Mouse (Mus musculus): ENCODE data around the gene Mob1b. TPM values are rescaled to one million over a fixed set of nuclear protein-coding genes. Genes with fewer than 3 reads are reported as not detected.
A peak's percentile ranks its signal among the peaks of the same experiment; 100 is the strongest.

Gene Mob1b
- 20.8 and 22.0 TPM in 2 replicates for polyA plus RNA-seq (2012; ENCODE audit: insufficient read depth, low replicate concordance)

DNA sequence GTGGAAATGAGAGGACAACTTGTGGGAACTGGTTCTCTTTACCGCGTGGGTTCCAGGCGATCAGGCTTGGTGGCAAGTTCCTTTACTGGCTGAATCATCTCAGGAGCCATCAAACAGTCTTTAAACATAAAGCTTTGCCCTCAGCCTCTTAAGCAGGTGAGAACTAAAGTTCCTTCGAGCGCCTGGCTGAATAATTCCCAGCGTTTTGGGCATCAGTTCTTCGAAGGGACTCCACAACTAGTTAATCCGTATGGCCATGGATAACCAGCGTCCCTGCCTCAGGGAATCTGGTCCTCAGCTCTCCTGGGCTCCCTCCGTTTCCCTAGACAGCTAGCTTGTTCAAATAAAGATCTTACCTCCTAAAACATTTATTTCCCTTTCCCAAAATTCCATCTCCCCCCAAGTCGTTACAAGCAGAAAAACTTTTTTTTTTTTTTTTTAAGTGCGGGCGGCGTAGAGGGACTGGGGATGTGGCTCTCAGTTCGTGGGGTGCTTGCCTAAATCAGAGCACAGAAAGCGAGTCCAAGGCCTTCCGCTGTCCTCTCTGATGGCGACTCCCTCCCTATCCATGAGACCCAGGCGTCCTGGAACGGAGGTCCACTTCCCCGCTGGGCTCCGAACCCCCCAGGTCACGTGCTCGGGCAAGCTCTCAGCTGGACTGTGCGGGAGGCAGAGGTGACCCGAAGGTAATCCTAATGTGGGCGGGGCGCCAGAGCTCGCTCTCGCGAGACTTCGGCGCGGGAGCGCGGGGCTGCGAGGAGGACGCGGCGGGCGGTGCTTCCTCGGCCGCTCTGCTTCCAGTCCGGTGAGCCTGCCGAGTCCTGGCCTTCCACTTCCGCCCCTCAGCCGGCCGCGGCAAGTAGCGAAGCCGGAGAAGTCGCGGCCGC lies at the start of gene Mob1b:
Gene Mob1b (plus strand): TSS at position 740 of the 887 bp plus-strand sequence.
- Histone ChIP-seq H3K4me3 (replicated peaks) (peak within 1 kb of the TSS; percentile 97), H3K36me3 (replicated peaks; ENCODE audit: low read length) (peaks cover 30% of the 10 kb centered on the region), H3K4me1 (peaks cover 24% of the 10 kb centered on the region), H3K27me3 (replicated peaks) (no peaks in the 10 kb centered on the region), H3K9me3 (no peaks in the 10 kb centered on the region)
- no peak for TF ChIP-seq GATA1 (IDR thresholded peaks at IDR 0.05; ENCODE audit: borderline replicate concordance, low read length)

DNA sequence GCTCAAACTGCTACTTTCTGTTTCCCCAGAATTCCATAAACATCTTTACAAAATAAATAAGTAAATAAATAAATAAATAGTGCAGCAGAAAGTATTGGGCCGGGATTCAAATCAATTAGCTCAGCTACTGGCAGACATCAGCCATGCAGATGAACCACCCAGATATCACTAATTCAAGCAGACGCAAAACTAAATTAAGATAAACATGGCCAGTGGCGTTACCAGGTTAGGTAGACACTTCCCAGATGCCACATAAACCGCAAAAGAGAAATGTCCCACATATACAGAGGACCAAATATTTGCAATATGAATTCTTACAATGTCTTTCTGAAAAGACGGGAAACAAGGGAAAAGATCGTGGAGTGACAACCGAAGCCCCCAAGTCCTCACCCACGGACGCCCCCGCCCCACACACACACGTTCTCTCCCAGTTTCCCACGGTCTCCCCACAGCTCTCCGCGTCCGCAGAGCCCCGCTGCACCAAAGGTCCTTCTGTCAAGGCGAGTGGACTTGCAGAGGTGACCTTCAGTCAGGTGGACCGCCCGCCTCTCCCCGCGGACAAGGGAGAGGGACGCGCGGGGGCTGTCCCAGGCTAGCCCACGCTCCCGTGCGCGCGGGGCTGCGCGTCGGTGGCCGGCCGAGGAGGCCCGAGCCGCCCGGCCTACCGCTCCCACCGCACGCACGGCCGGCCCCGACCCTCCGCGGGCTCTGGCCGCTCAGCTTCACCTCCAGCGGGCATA lies 45.8 kb upstream of the Mob1b start:
- Histone ChIP-seq H3K4me3 (replicated peaks) (peak overlapping the region; percentile 96), H3K27me3 (replicated peaks) (no peaks in the 10 kb centered on the region), H3K4me1 (peaks cover 24% of the 10 kb centered on the region), H3K36me3 (replicated peaks; ENCODE audit: low read length) (peaks cover 36% of the 10 kb centered on the region), H3K9me3 (no peaks in the 10 kb centered on the region)
- TF ChIP-seq GATA1 (IDR thresholded peaks at IDR 0.05; ENCODE audit: borderline replicate concordance, low read length) = no peak
- no peak for TF ChIP-seq FLI1 (IDR thresholded peaks at IDR 0.05; ENCODE audit: low read length)

DNA sequence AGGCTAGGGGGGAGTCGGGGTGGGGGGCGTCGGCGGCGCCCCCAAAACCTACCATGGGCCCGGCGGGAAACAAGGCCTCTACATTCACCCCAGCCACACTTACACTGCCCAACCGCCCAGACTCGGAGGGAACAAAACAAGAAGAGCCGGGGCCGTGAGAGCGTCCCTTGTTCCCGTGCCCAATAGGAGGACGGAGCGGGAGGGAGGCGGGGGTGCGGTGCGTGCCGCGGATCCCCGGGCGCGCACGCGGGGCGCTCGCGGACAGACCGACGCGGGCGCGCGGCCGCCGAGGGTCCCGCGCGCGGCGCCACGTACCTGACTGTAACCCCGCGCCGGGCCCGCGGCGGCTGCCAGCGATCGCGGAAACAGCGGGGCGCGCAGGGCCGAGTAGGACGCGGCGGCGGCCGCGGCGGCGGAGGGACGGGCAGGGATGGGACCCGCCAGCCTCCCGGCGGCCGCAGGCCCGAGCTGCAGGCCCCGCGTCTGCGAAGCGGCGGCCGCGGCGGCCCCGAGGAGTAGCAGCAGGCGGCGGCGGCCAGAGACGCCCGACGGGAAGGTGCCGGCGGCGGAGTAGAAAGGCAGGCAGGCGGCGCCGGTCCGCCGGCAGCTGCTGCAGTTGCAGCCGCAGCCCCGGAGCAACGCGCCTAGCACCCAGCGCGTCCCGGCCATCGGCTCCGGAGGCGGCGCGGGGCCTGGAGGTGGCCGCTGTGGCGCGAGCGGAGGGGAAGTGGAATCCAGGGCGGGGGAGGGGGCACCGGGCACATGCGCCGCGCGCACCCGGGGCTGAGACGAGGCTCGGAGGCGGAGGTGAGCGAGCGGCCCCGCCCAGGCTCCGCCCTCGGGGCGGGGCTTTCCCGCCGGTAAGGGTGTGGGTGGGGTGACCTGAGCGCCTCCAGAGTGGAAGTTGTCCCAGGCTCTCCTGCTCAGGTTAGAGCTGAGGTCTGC lies 44.9 kb upstream of the Mob1b start, which contains the start of gene Grsf1:
Gene Grsf1 (minus strand): TSS at position 729 of the 945 bp plus-strand sequence.
- peak within 1 kb of the TSS; percentile 96 for H3K4me3 ChIP-seq (replicated peaks)
- H3K27me3 ChIP-seq (replicated peaks) = peaks cover 2% of the 10 kb centered on the region
- no peak for TF ChIP-seq FLI1 (IDR thresholded peaks at IDR 0.05; ENCODE audit: low read length)
- no peak for TF ChIP-seq GATA1 (IDR thresholded peaks at IDR 0.05; ENCODE audit: borderline replicate concordance, low read length)
- no peaks in the 10 kb centered on the region for H3K9me3 ChIP-seq
- H3K36me3 ChIP-seq (replicated peaks; ENCODE audit: low read length) = peaks cover 28% of the 10 kb centered on the region
- H3K4me1 ChIP-seq = peaks cover 24% of the 10 kb centered on the region

DNA sequence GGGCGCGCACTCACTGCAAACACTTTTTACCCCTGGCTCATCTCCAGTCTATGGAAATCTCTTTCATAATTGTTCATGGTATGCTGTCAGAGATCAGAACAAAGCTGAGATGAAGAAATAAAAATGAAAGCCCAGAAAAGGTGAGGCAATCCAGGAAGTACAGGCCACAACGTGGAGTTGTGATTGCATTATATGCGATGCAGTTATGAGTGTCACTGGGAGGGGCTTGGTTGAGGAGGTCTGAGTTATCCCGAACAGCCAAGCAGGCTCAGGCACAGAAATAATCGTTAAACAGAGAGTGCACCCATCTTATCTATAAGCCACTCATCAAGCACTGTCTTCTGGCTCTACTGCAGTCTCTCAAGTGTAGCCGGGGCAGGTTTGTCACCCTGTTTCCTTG lies 41.7 kb upstream of the Mob1b start:
- no peak for TF ChIP-seq FLI1 (IDR thresholded peaks at IDR 0.05; ENCODE audit: low read length)
- Histone ChIP-seq H3K4me3 (replicated peaks) (no peak overlapping the region), H3K36me3 (replicated peaks; ENCODE audit: low read length) (peaks cover under 1% of the 10 kb centered on the region), H3K4me1 (peaks cover 17% of the 10 kb centered on the region), H3K27me3 (replicated peaks) (peaks cover 17% of the 10 kb centered on the region), H3K9me3 (no peaks in the 10 kb centered on the region)

DNA sequence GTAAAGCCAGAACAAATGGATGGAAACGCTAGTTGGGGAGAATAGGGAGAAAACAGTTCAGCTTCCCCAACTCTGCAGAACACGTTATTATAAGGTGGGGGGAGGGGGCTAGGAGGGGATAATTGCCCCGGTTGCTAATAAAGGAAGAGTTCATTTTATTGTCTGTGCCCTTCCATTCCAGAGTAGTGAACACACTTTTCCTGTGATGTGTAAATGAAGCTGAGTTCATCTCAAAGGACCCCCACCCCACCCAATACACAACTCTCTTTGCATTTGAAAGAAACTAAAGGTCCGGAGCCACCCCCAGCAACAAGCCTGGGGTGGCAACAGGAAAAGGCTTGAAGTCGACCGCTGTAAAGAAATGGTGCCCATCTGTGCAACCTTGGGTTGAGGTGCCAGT lies 41.3 kb upstream of the Mob1b start:
- Histone ChIP-seq H3K4me1 (peaks cover 13% of the 10 kb centered on the region), H3K9me3 (no peaks in the 10 kb centered on the region), H3K36me3 (replicated peaks; ENCODE audit: low read length) (no peaks in the 10 kb centered on the region), H3K4me3 (replicated peaks) (no peak overlapping the region), H3K27me3 (replicated peaks) (peaks cover 20% of the 10 kb centered on the region)
- TF ChIP-seq GATA1 (IDR thresholded peaks at IDR 0.05; ENCODE audit: borderline replicate concordance, low read length) (no peak), FLI1 (IDR thresholded peaks at IDR 0.05; ENCODE audit: low read length) (no peak)

DNA sequence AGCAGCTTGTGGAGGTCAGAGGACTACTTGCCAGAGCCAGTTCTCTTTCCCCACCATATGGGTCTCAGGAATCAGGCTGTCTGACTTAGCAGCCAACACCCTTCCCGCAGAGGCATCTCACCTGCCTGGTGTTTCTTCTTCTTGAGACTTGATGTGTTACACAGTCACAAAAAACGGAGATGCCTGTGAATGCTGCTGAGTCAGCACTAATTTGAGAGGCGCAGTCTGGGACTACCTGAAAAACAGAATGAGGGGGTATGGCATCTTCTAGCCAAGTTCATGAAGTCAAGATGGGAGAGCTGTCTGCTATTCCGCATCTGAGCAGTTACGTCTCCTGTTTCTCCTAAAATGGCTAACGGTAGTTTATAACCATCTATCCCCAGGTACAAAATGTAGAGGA lies 40.1 kb upstream of the Mob1b start:
- TF ChIP-seq GATA1 (IDR thresholded peaks at IDR 0.05; ENCODE audit: borderline replicate concordance, low read length) = no peak
- no peak for TF ChIP-seq FLI1 (IDR thresholded peaks at IDR 0.05; ENCODE audit: low read length)
- H3K9me3 ChIP-seq = no peaks in the 10 kb centered on the region
- H3K27me3 ChIP-seq (replicated peaks) = peaks cover 28% of the 10 kb centered on the region
- no peaks in the 10 kb centered on the region for H3K36me3 ChIP-seq (replicated peaks; ENCODE audit: low read length)
- no peak overlapping the region for H3K4me3 ChIP-seq (replicated peaks)
- H3K4me1 ChIP-seq = peaks cover 10% of the 10 kb centered on the region; the same call in 1 of the 2 replicates

DNA sequence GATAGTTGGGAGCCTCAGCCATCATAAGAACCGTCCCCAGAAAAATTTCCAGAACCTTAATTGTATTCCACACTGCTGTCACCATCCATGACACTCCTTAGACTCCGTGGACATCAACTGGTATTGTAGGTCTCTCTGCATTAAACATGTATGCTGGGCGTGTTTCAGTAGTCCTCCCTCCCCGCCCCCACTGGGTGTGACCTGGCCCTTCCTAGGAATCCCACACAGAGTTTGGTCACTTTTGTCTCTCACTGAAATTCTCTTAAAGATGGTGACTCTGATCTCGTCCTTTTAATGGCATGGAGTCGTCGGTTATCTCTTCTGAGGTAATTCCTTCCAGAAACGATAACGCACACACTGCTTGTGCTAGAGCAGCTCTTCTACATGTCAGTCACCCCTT lies 36.9 kb upstream of the Mob1b start:
- TF ChIP-seq GATA1 (IDR thresholded peaks at IDR 0.05; ENCODE audit: borderline replicate concordance, low read length) (no peak), FLI1 (IDR thresholded peaks at IDR 0.05; ENCODE audit: low read length) (no peak)
- H3K9me3 ChIP-seq = no peaks in the 10 kb centered on the region
- peaks cover 41% of the 10 kb centered on the region for H3K27me3 ChIP-seq (replicated peaks)
- no peaks in the 10 kb centered on the region for H3K36me3 ChIP-seq (replicated peaks; ENCODE audit: low read length)
- H3K4me1 ChIP-seq = peaks cover 25% of the 10 kb centered on the region
- H3K4me3 ChIP-seq (replicated peaks) = no peak overlapping the region

DNA sequence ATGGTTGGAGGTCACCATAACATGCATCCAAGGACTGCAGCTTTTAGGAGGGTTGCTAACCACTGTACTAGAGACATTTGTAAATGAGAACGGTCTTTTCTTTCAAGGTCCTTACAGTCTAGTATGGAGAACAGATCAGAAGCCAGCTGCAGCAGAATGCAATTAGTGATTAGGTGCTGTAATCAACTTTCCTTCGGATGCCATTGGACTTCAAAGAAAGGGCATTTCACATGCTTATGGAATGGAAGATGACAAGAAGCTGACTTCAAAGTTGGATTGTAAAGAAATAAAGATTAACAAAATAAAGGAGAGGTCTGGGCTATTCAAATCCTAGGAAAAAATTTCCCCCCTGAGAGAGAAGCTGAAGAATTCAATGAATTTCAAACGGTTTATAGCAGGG lies 36.4 kb upstream of the Mob1b start:
- Histone ChIP-seq H3K36me3 (replicated peaks; ENCODE audit: low read length) (no peaks in the 10 kb centered on the region), H3K4me3 (replicated peaks) (no peak overlapping the region), H3K4me1 (peaks cover 25% of the 10 kb centered on the region), H3K27me3 (replicated peaks) (peaks cover 41% of the 10 kb centered on the region), H3K9me3 (no peaks in the 10 kb centered on the region)
- TF ChIP-seq GATA1 (IDR thresholded peaks at IDR 0.05; ENCODE audit: borderline replicate concordance, low read length) = no peak
- TF ChIP-seq FLI1 (IDR thresholded peaks at IDR 0.05; ENCODE audit: low read length) = no peak

DNA sequence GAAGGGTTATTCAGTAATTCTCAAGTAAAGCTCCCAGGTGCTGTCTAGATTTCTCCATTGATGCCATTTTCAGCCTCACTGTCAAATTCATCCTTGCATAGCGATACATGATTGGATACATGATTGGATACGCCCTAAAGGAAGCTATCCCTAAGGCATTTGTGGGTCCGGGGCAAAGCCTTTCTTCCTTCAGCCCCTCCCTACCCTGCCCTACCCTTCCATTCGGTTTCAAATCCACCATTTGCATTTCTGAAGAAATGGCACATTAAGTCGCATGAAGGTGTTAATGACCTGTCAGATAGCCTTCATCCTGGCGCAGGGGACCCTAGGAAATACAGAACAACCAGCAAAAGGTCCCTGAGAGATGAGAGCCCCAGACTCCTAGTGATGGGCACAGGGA lies 35.3 kb upstream of the Mob1b start:
- peaks cover 41% of the 10 kb centered on the region for H3K27me3 ChIP-seq (replicated peaks)
- no peaks in the 10 kb centered on the region for H3K36me3 ChIP-seq (replicated peaks; ENCODE audit: low read length)
- H3K4me1 ChIP-seq = peaks cover 28% of the 10 kb centered on the region
- no peak for TF ChIP-seq FLI1 (IDR thresholded peaks at IDR 0.05; ENCODE audit: low read length)
- no peaks in the 10 kb centered on the region for H3K9me3 ChIP-seq
- H3K4me3 ChIP-seq (replicated peaks) = no peak overlapping the region

All from megakaryocyte, embryonic 14.5 days (primary cell).